Mouse (Mus musculus): ENCODE results near the gene Spint4.

The Spint4 gene

GRCm38 (mm10) chr2:164698201-164698600 lies at the start of gene Spint4:
Spint4 (plus strand) TSS chr2:164698501.
- no peak for TF ChIP-seq GATA4 (IDR thresholded peaks at IDR 0.05; ENCODE audit: insufficient replicate concordance, low read length)

- no peak for TF ChIP-seq GATA4 (IDR thresholded peaks at IDR 0.05; ENCODE audit: insufficient replicate concordance, low read length)
Measured at GRCm38 (mm10) chr2:164655858-164656257, 42.4 kb upstream of the Spint4 start, which contains the start of gene Wfdc10. Wfdc10 (plus strand) TSS chr2:164656046.

- TF ChIP-seq GATA4 (IDR thresholded peaks at IDR 0.05; ENCODE audit: insufficient replicate concordance, low read length), result no peak
Measured at GRCm38 (mm10) chr2:164656483-164656882, 41.8 kb upstream of the Spint4 start, which contains the start of gene Wfdc9. Wfdc9 (minus strand) TSS chr2:164656583.

GRCm38 (mm10) chr2:164664851-164665250 lies 33.5 kb upstream of the Spint4 start:
- TF ChIP-seq GATA4 (IDR thresholded peaks at IDR 0.05; ENCODE audit: insufficient replicate concordance, low read length), result no peak

GRCm38 (mm10) chr2:164670261-164670660 lies 28.0 kb upstream of the Spint4 start:
- no peak for TF ChIP-seq GATA4 (IDR thresholded peaks at IDR 0.05; ENCODE audit: insufficient replicate concordance, low read length)

GRCm38 (mm10) chr2:164670938-164671337 lies 27.4 kb upstream of the Spint4 start:
- TF ChIP-seq GATA4 (IDR thresholded peaks at IDR 0.05; ENCODE audit: insufficient replicate concordance, low read length), result no peak

GRCm38 (mm10) chr2:164673987-164674386 lies 24.3 kb upstream of the Spint4 start, which contains the start of gene Wfdc11:
Wfdc11 (minus strand) TSS chr2:164674087.
- TF ChIP-seq GATA4 (IDR thresholded peaks at IDR 0.05; ENCODE audit: insufficient replicate concordance, low read length), result no peak

GRCm38 (mm10) chr2:164676103-164676502 lies 22.2 kb upstream of the Spint4 start:
- TF ChIP-seq GATA4 (IDR thresholded peaks at IDR 0.05; ENCODE audit: insufficient replicate concordance, low read length), result no peak

- TF ChIP-seq GATA4 (IDR thresholded peaks at IDR 0.05; ENCODE audit: insufficient replicate concordance, low read length), result no peak
Measured at GRCm38 (mm10) chr2:164676916-164677685, 21.2 kb upstream of the Spint4 start.

GRCm38 (mm10) chr2:164678848-164679625 lies 19.3 kb upstream of the Spint4 start:
- no peak for TF ChIP-seq GATA4 (IDR thresholded peaks at IDR 0.05; ENCODE audit: insufficient replicate concordance, low read length)

GRCm38 (mm10) chr2:164679906-164680305 lies 18.4 kb upstream of the Spint4 start:
- TF ChIP-seq GATA4 (IDR thresholded peaks at IDR 0.05; ENCODE audit: insufficient replicate concordance, low read length), result no peak

- no peak for TF ChIP-seq GATA4 (IDR thresholded peaks at IDR 0.05; ENCODE audit: insufficient replicate concordance, low read length)
Measured at GRCm38 (mm10) chr2:164684807-164685206, 13.5 kb upstream of the Spint4 start, which contains the start of gene Wfdc13. Wfdc13 (plus strand) TSS chr2:164685107.

GRCm38 (mm10) chr2:164700959-164701358 lies 2.7 kb downstream of the Spint4 start:
- no peak for TF ChIP-seq GATA4 (IDR thresholded peaks at IDR 0.05; ENCODE audit: insufficient replicate concordance, low read length)

GRCm38 (mm10) chr2:164701761-164702160 lies 3.5 kb downstream of the Spint4 start:
- TF ChIP-seq GATA4 (IDR thresholded peaks at IDR 0.05; ENCODE audit: insufficient replicate concordance, low read length), result no peak

GRCm38 (mm10) chr2:164704235-164704634 lies 5.9 kb downstream of the Spint4 start:
- no peak for TF ChIP-seq GATA4 (IDR thresholded peaks at IDR 0.05; ENCODE audit: insufficient replicate concordance, low read length)

- no peak for TF ChIP-seq GATA4 (IDR thresholded peaks at IDR 0.05; ENCODE audit: insufficient replicate concordance, low read length)
Measured at GRCm38 (mm10) chr2:164705328-164705727, 7.0 kb downstream of the Spint4 start.

All from liver, adult (tissue).